Comparison of ENCODE assay signal across 21 mouse cellular contexts in genomic region chr17:7869114-7869513, GRCm38 (mm10). TPM values are rescaled to one million over a fixed set of nuclear protein-coding genes. Genes with fewer than 3 reads are reported as not detected.
DNase-seq lines count a peak whose midpoint lies in the region; ATAC-seq and TF ChIP-seq lines count a peak whose summit lies in the region.
"Had no signal": no experiment of that assay in that cellular context is flagged by ENCODE, and none has a peak within 500 bp of the region (broad histone marks: within the 10 kb centered on the region; RNA-seq: fewer than 3 reads in every experiment).

No protein-coding gene starts in this region.

- no peak for TF ChIP-seq CTCF in liver, adult 2 months (IDR thresholded peaks at IDR 0.05; ENCODE audit: low read depth, low read length)

- H3K9me3 ChIP-seq in forebrain, embryonic 10.5 days = no peaks in the 10 kb centered on the region
- no peaks in the 10 kb centered on the region for H3K9me3 ChIP-seq in forebrain, embryonic 16.5 days (ENCODE audit: control insufficient read depth, low read length)
- no peaks in the 10 kb centered on the region for H3K9me3 ChIP-seq in limb, embryonic 10.5 days (replicated peaks)
- H3K9me3 ChIP-seq in hindbrain, embryonic 10.5 days = no peaks in the 10 kb centered on the region
- H3K9me3 ChIP-seq: forebrain, embryonic 13.5 days; G1E; heart, embryonic 12.5 days; hindbrain, embryonic 12.5 days; lung, embryonic 15.5 days; midbrain, embryonic 13.5 days had no signal

- H3K4me3 ChIP-seq in forebrain, embryonic 10.5 days = no peak overlapping the region
- no peak overlapping the region for H3K4me3 ChIP-seq in forebrain, embryonic 16.5 days (replicated peaks; ENCODE audit: low read length)
- no peak overlapping the region for H3K4me3 ChIP-seq in liver, adult 2 months (ENCODE audit: insufficient read depth, low read depth, low read length)
- H3K4me3 ChIP-seq in limb, embryonic 10.5 days = no peak overlapping the region
- no peak overlapping the region for H3K4me3 ChIP-seq in hindbrain, embryonic 10.5 days
- H3K4me3 ChIP-seq: erythroblast, embryonic 14.5 days; forebrain, embryonic 13.5 days; heart, embryonic 12.5 days; hindbrain, embryonic 12.5 days; left cerebral cortex, adult 2 months; lung, embryonic 15.5 days; midbrain, embryonic 13.5 days had no signal

- peaks cover 10% of the 10 kb centered on the region for H3K4me1 ChIP-seq in forebrain, embryonic 10.5 days
- H3K4me1 ChIP-seq in forebrain, embryonic 16.5 days (replicated peaks; ENCODE audit: control insufficient read depth, insufficient read depth, low read length) = no peaks in the 10 kb centered on the region
- H3K4me1 ChIP-seq in liver, adult 2 months (ENCODE audit: control insufficient read depth, insufficient read depth, low read length) = no peaks in the 10 kb centered on the region
- H3K4me1 ChIP-seq in limb, embryonic 10.5 days = peaks cover 11% of the 10 kb centered on the region
- H3K4me1 ChIP-seq in hindbrain, embryonic 10.5 days (replicated peaks) = 0 out of 2 replicates have a peak, but pooled peaks cover 3% of the 10 kb centered on the region
- H3K4me1 ChIP-seq: forebrain, embryonic 13.5 days; heart, embryonic 12.5 days; hindbrain, embryonic 12.5 days; midbrain, embryonic 13.5 days had no signal

- no peak for DNase-seq in forebrain, embryonic 10.5 days (ENCODE audit: extremely low spot score, low spot score)
- DNase-seq in liver, adult 2 months (ENCODE audit: extremely low read depth, low read depth, low spot score) = peak; percentile 28
- no peak for DNase-seq in liver
- no peak for DNase-seq in limb, embryonic 10.5 days (ENCODE audit: low spot score)
- DNase-seq in cerebellum, postnatal 4 days (ENCODE audit: low spot score in 2 of 2) = no peak
- DNase-seq in hindbrain, embryonic 10.5 days (ENCODE audit: low spot score) = no peak

- H3K27ac ChIP-seq in forebrain, embryonic 10.5 days = peak overlapping the region; percentile 35; the same call in 1 of the 2 replicates
- no peak overlapping the region for H3K27ac ChIP-seq in forebrain, embryonic 16.5 days (ENCODE audit: low read length)
- no peak overlapping the region for H3K27ac ChIP-seq in liver, adult 2 months (replicated peaks; ENCODE audit: insufficient read depth, low read depth, low read length)
- H3K27ac ChIP-seq in limb, embryonic 10.5 days = peak overlapping the region; percentile 32; the same call in 1 of the 2 replicates
- no peak overlapping the region for H3K27ac ChIP-seq in hindbrain, embryonic 10.5 days
- H3K27ac ChIP-seq: forebrain, embryonic 13.5 days; hindbrain, embryonic 12.5 days; hindbrain, postnatal 0 days; kidney, postnatal 0 days; left cerebral cortex, adult 2 months; lung, embryonic 15.5 days; midbrain, embryonic 13.5 days; stomach, postnatal 0 days had no signal

- H3K79me2 ChIP-seq in liver, adult 2 months (ENCODE audit: control insufficient read depth, insufficient read depth, low read length) = no peaks in the 10 kb centered on the region

- WGBS in forebrain, embryonic 10.5 days = 78% methylated on average over 7 of the region's 7 CpGs
- 80% methylated on average over 7 of the region's 7 CpGs for WGBS in forebrain, embryonic 16.5 days
- WGBS in liver, adult 2 months = 69% methylated on average over 7 of the region's 7 CpGs
- WGBS in limb, embryonic 10.5 days = 78% methylated on average over 7 of the region's 7 CpGs
- WGBS in hindbrain, embryonic 10.5 days = 74% methylated on average over 7 of the region's 7 CpGs

- H3K27me3 ChIP-seq in forebrain, embryonic 10.5 days (ENCODE audit: poor library complexity, severe bottlenecking) = no peaks in the 10 kb centered on the region
- no peaks in the 10 kb centered on the region for H3K27me3 ChIP-seq in forebrain, embryonic 16.5 days (replicated peaks; ENCODE audit: control insufficient read depth, insufficient read depth, low read length)
- H3K27me3 ChIP-seq in liver, adult 2 months (ENCODE audit: control insufficient read depth, insufficient read depth, low read length) = no peaks in the 10 kb centered on the region
- no peaks in the 10 kb centered on the region for H3K27me3 ChIP-seq in limb, embryonic 10.5 days (ENCODE audit: low read depth, poor library complexity, severe bottlenecking)
- H3K27me3 ChIP-seq in hindbrain, embryonic 10.5 days (ENCODE audit: insufficient read depth, poor library complexity, severe bottlenecking) = no peaks in the 10 kb centered on the region
- H3K27me3 ChIP-seq: forebrain, embryonic 13.5 days; hindbrain, embryonic 12.5 days; midbrain, embryonic 13.5 days had no signal

- no peak overlapping the region for H3K9ac ChIP-seq in forebrain, embryonic 16.5 days (replicated peaks; ENCODE audit: low read depth, low read length)
- no peak overlapping the region for H3K9ac ChIP-seq in liver, adult 2 months (ENCODE audit: low read depth, low read length)
- H3K9ac ChIP-seq: forebrain, embryonic 13.5 days; heart, embryonic 12.5 days; hindbrain, embryonic 12.5 days; lung, embryonic 15.5 days; midbrain, embryonic 13.5 days had no signal

- no peak for TF ChIP-seq POLR2A in liver, adult 2 months (IDR thresholded peaks at IDR 0.05; ENCODE audit: extremely low read depth, insufficient read depth, low read length)

- no peaks in the 10 kb centered on the region for H3K36me3 ChIP-seq in forebrain, embryonic 10.5 days (replicated peaks)
- no peaks in the 10 kb centered on the region for H3K36me3 ChIP-seq in forebrain, embryonic 16.5 days (ENCODE audit: control insufficient read depth, insufficient read depth)
- H3K36me3 ChIP-seq in liver, adult 2 months (ENCODE audit: control insufficient read depth, insufficient read depth, low read length) = no peaks in the 10 kb centered on the region
- no peaks in the 10 kb centered on the region for H3K36me3 ChIP-seq in limb, embryonic 10.5 days
- H3K36me3 ChIP-seq in hindbrain, embryonic 10.5 days = no peaks in the 10 kb centered on the region
- H3K36me3 ChIP-seq: G1E; heart, embryonic 12.5 days; hindbrain, embryonic 12.5 days; lung, embryonic 15.5 days; midbrain, embryonic 13.5 days had no signal

- H3K4me2 ChIP-seq in forebrain, embryonic 16.5 days (ENCODE audit: low read length) = no peak overlapping the region
- H3K4me2 ChIP-seq: forebrain, embryonic 13.5 days; heart, embryonic 12.5 days; hindbrain, embryonic 12.5 days; lung, embryonic 15.5 days; midbrain, embryonic 13.5 days had no signal

- ATAC-seq in forebrain, embryonic 16.5 days = no peak
- ATAC-seq in erythroid progenitor cell, adult 5-6 weeks (replicated peaks; ENCODE audit: low FRiP score, poor library complexity, severe bottlenecking) = no peak

RNA-seq across cellular contexts. Expression of gene Fndc1, which starts 42.0 kb away (rescaled TPM):
- polyA plus RNA-seq in forebrain, embryonic 10.5 days (2016; fragmentation: Nextera tagmentation; extraction: Ambion mirVana) = 0.64 and 0.82 TPM in 2 replicates
- 3.0 and 4.1 TPM in 2 replicates for polyA plus RNA-seq in forebrain, embryonic 16.5 days (2015; fragmentation: Nextera tagmentation; extraction: Ambion mirVana)
- total RNA-seq in liver, adult 2 months (2014; rRNA removed) = 0.54 and 0.83 TPM in 2 replicates
- polyA plus RNA-seq in liver, adult 2 months (2012; rRNA removed) = 0.02 and 0.25 TPM in 2 replicates
- polyA plus RNA-seq in limb, embryonic 10.5 days (2016; fragmentation: Nextera tagmentation; extraction: Ambion mirVana) = 0.30 and 0.55 TPM in 2 replicates
- total RNA-seq in erythroid progenitor cell, adult 5-6 weeks (2015; ENCODE audit: low replicate concordance) = not detected in 2 replicates
- total RNA-seq in erythroid progenitor cell, adult 5-6 weeks (2017; ENCODE audit: low replicate concordance) = not detected in 2 replicates
- polyA plus RNA-seq in hindbrain, embryonic 10.5 days (2016; fragmentation: Nextera tagmentation; extraction: Ambion mirVana) = 0.61 and 0.81 TPM in 2 replicates
- total RNA-seq: megakaryocyte-erythroid progenitor cell, adult 5-6 weeks; neutrophil, adult 5-6 weeks had no signal
- polyA plus RNA-seq: erythroblast, embryonic 14.5 days; G1E had no signal

RNA-seq across cellular contexts. Expression of gene Tagap, which starts 56.7 kb away (rescaled TPM):
- polyA plus RNA-seq in forebrain, embryonic 10.5 days (2016; fragmentation: Nextera tagmentation; extraction: Ambion mirVana) = 0.29 and 0.37 TPM in 2 replicates
- polyA plus RNA-seq in forebrain, embryonic 16.5 days (2015; fragmentation: Nextera tagmentation; extraction: Ambion mirVana) = 0.36 and 0.43 TPM in 2 replicates
- 0.28 and 0.67 TPM in 2 replicates for total RNA-seq in liver, adult 2 months (2014; rRNA removed)
- polyA plus RNA-seq in liver, adult 2 months (2012; rRNA removed) = 0.26 and 0.51 TPM in 2 replicates
- 0.19 and 0.26 TPM in 2 replicates for polyA plus RNA-seq in limb, embryonic 10.5 days (2016; fragmentation: Nextera tagmentation; extraction: Ambion mirVana)
- 3.4 and 14.8 TPM in 2 replicates for total RNA-seq in erythroid progenitor cell, adult 5-6 weeks (2015; ENCODE audit: low replicate concordance)
- total RNA-seq in erythroid progenitor cell, adult 5-6 weeks (2017; ENCODE audit: low replicate concordance) = 3.1 and 4.4 TPM in 2 replicates
- 0.58 and 0.76 TPM in 2 replicates for polyA plus RNA-seq in hindbrain, embryonic 10.5 days (2016; fragmentation: Nextera tagmentation; extraction: Ambion mirVana)
- polyA plus RNA-seq: erythroblast, embryonic 14.5 days had no signal

Comparison
In these comparisons a context has a peak if more than half of its experiments do, and no peak if none do; other contexts are left out.
1. H3K27ac ChIP-seq: peak in forebrain, embryonic 10.5 days (single experiment) and limb, embryonic 10.5 days (single experiment); none in forebrain, embryonic 16.5 days (single experiment), liver, adult 2 months (single experiment) and hindbrain, embryonic 10.5 days (single experiment).